Mouse (Mus musculus): ENCODE data around the gene Gm4924.
A peak's percentile ranks its signal among the peaks of the same experiment; 100 is the strongest.

The Gm4924 gene

GRCm38 (mm10) chr10:82354083-82355010 is at the start of gene Gm4924:
Gene Gm4924 (plus strand): TSS chr10:82354255.
- peak; percentile 92 for DNase-seq (ENCODE audit: low read depth, low spot score)

- no peak for DNase-seq (ENCODE audit: low read depth, low spot score)
Observed at GRCm38 (mm10) chr10:82316482-82316881, 37.6 kb upstream of the Gm4924 start, which contains the start of gene 4932415D10Rik. Gene 4932415D10Rik (minus strand): TSS chr10:82316582.

- no peak for DNase-seq (ENCODE audit: low read depth, low spot score)
Observed at GRCm38 (mm10) chr10:82320134-82320533, 33.9 kb upstream of the Gm4924 start.

- DNase-seq (ENCODE audit: low read depth, low spot score), result no peak
Observed at GRCm38 (mm10) chr10:82329826-82330225, 24.2 kb upstream of the Gm4924 start.

- DNase-seq (ENCODE audit: low read depth, low spot score), result no peak
Observed at GRCm38 (mm10) chr10:82355401-82355800, 1.3 kb downstream of the Gm4924 start.

GRCm38 (mm10) chr10:82361911-82362310 is 7.9 kb downstream of the Gm4924 start:
- no peak for DNase-seq (ENCODE audit: low read depth, low spot score)

GRCm38 (mm10) chr10:82382992-82383391 is 28.9 kb downstream of the Gm4924 start:
- DNase-seq (ENCODE audit: low read depth, low spot score), result no peak

- no peak for DNase-seq (ENCODE audit: low read depth, low spot score)
Observed at GRCm38 (mm10) chr10:82409511-82409910, 55.5 kb downstream of the Gm4924 start.

- no peak for DNase-seq (ENCODE audit: low read depth, low spot score)
Observed at GRCm38 (mm10) chr10:82423631-82424030, 69.6 kb downstream of the Gm4924 start.
